ENCODE assay signal across 9 mouse cellular contexts in genomic region chr4:141362937-141363548, GRCm38 (mm10). TPM values are rescaled to one million over a fixed set of nuclear protein-coding genes. Genes with fewer than 3 reads are reported as not detected.
DNase-seq lines count a peak whose midpoint lies in the region; ATAC-seq lines count a peak whose summit lies in the region.
"Had no signal": no experiment of that assay in that cellular context is flagged by ENCODE, and none has a peak within 500 bp of the region (broad histone marks: within the 10 kb centered on the region; RNA-seq: fewer than 3 reads in every experiment).

No protein-coding gene starts in this region.

- no peaks in the 10 kb centered on the region for H3K9me3 ChIP-seq in heart, embryonic 10.5 days
- no peaks in the 10 kb centered on the region for H3K9me3 ChIP-seq in liver, embryonic 16.5 days (replicated peaks; ENCODE audit: control insufficient read depth, low read length)
- no peaks in the 10 kb centered on the region for H3K9me3 ChIP-seq in neural tube, embryonic 13.5 days
- H3K9me3 ChIP-seq: heart, embryonic 15.5 days had no signal

- peaks cover 69% of the 10 kb centered on the region for H3K27me3 ChIP-seq in heart, embryonic 10.5 days (ENCODE audit: insufficient read depth, poor library complexity, severe bottlenecking)
- peaks cover 14% of the 10 kb centered on the region for H3K27me3 ChIP-seq in liver, embryonic 16.5 days (ENCODE audit: control insufficient read depth, insufficient read depth, low read depth, low read length)
- peaks cover 55% of the 10 kb centered on the region for H3K27me3 ChIP-seq in neural tube, embryonic 13.5 days

- H3K9ac ChIP-seq in liver, embryonic 16.5 days (ENCODE audit: low read depth, low read length) = no peak overlapping the region
- no peak overlapping the region for H3K9ac ChIP-seq in neural tube, embryonic 13.5 days
- H3K9ac ChIP-seq: heart, embryonic 15.5 days had no signal

- H3K27ac ChIP-seq in heart, embryonic 10.5 days = peak overlapping the region; percentile 67; the same call in 1 of the 2 replicates
- no peak overlapping the region for H3K27ac ChIP-seq in liver, embryonic 16.5 days (ENCODE audit: low read length)
- no peak overlapping the region for H3K27ac ChIP-seq in neural tube, embryonic 13.5 days (replicated peaks)
- H3K27ac ChIP-seq: heart, embryonic 15.5 days had no signal

- peak; percentile 83 for DNase-seq in CD4-positive, CD25-positive, alpha-beta regulatory T cell, adult 2 months (ENCODE audit: low read depth, low spot score)
- DNase-seq in adrenal gland, postnatal 14 days = peak; percentile 91
- peak; percentile 67 for DNase-seq in embryo, embryonic 11.5 days (ENCODE audit: low read depth, low spot score)
- DNase-seq in heart, embryonic 10.5 days (ENCODE audit: low spot score) = peak; percentile 90
- peak; percentile 86 to 93 for DNase-seq in kidney, postnatal 25 days
- peak; percentile 73 for DNase-seq in thymus, postnatal 0 days (ENCODE audit: low spot score)

- peak; percentile 67 for ATAC-seq in liver, embryonic 16.5 days (ENCODE audit: low read depth)
- no peak for ATAC-seq in neural tube, embryonic 13.5 days (ENCODE audit: low read depth)

- H3K4me2 ChIP-seq in liver, embryonic 16.5 days (ENCODE audit: low read depth, low read length) = no peak overlapping the region
- 0 out of 2 replicates have a peak overlapping the region, but pooled peaks have one; percentile 16 for H3K4me2 ChIP-seq in neural tube, embryonic 13.5 days
- H3K4me2 ChIP-seq: heart, embryonic 15.5 days had no signal

- WGBS in heart, embryonic 10.5 days = 22% methylated on average over 11 of the region's 11 CpGs
- 18% methylated on average over 11 of the region's 11 CpGs for WGBS in liver, embryonic 16.5 days (ENCODE audit: insufficient replicate concordance)
- 31% methylated on average over 11 of the region's 11 CpGs for WGBS in neural tube, embryonic 13.5 days

- H3K36me3 ChIP-seq in heart, embryonic 10.5 days = no peaks in the 10 kb centered on the region
- H3K36me3 ChIP-seq in liver, embryonic 16.5 days (ENCODE audit: control insufficient read depth, insufficient read depth) = no peaks in the 10 kb centered on the region
- H3K36me3 ChIP-seq in neural tube, embryonic 13.5 days = no peaks in the 10 kb centered on the region
- H3K36me3 ChIP-seq: heart, embryonic 15.5 days had no signal

- H3K4me3 ChIP-seq in heart, embryonic 10.5 days = no peak overlapping the region
- H3K4me3 ChIP-seq in liver, embryonic 16.5 days (ENCODE audit: low read depth, low read length) = no peak overlapping the region
- no peak overlapping the region for H3K4me3 ChIP-seq in neural tube, embryonic 13.5 days
- H3K4me3 ChIP-seq: heart, embryonic 15.5 days had no signal

- peaks cover 38% of the 10 kb centered on the region for H3K4me1 ChIP-seq in heart, embryonic 10.5 days
- H3K4me1 ChIP-seq in liver, embryonic 16.5 days (ENCODE audit: control insufficient read depth, low read depth, low read length) = no peaks in the 10 kb centered on the region; the same call in 1 of the 2 replicates
- peaks cover 18% of the 10 kb centered on the region for H3K4me1 ChIP-seq in neural tube, embryonic 13.5 days (replicated peaks)

RNA-seq across cellular contexts. Expression of gene Fam131c, which starts 5.0 kb away (rescaled TPM):
- 11.0 and 16.9 TPM in 2 replicates for total RNA-seq in adrenal gland, postnatal 14 days (2021)
- 0.62 and 1.2 TPM in 2 replicates for polyA plus RNA-seq in heart, embryonic 10.5 days (2016; fragmentation: Nextera tagmentation; extraction: Ambion mirVana)
- not detected in 2 replicates for polyA plus RNA-seq in liver, embryonic 16.5 days (2015; fragmentation: Nextera tagmentation; extraction: Ambion mirVana)
- 12.6 and 14.2 TPM in 2 replicates for polyA plus RNA-seq in neural tube, embryonic 13.5 days (2015; fragmentation: Nextera tagmentation; extraction: Ambion mirVana)
- polyA plus RNA-seq in thymus, postnatal 0 days (2015; fragmentation: Nextera tagmentation; extraction: Ambion mirVana) = 0.25 TPM in 1 of 2 replicates, not detected in the other

RNA-seq across cellular contexts. Expression of gene Clcnka, which starts 35.5 kb away (rescaled TPM):
- total RNA-seq in adrenal gland, postnatal 14 days (2021) = not detected in 2 replicates
- polyA plus RNA-seq in heart, embryonic 10.5 days (2016; fragmentation: Nextera tagmentation; extraction: Ambion mirVana) = 0.11 and 0.44 TPM in 2 replicates
- 0.05 TPM in 1 of 2 replicates, not detected in the other for polyA plus RNA-seq in liver, embryonic 16.5 days (2015; fragmentation: Nextera tagmentation; extraction: Ambion mirVana)
- polyA plus RNA-seq in neural tube, embryonic 13.5 days (2015; fragmentation: Nextera tagmentation; extraction: Ambion mirVana) = not detected in 2 replicates
- 0.17 and 0.27 TPM in 2 replicates for polyA plus RNA-seq in thymus, postnatal 0 days (2015; fragmentation: Nextera tagmentation; extraction: Ambion mirVana)

RNA-seq across cellular contexts. Expression of gene Clcnkb, which starts 52.8 kb away (rescaled TPM):
- not detected in 2 replicates for total RNA-seq in adrenal gland, postnatal 14 days (2021)
- 0.93 and 1.3 TPM in 2 replicates for polyA plus RNA-seq in heart, embryonic 10.5 days (2016; fragmentation: Nextera tagmentation; extraction: Ambion mirVana)
- polyA plus RNA-seq in liver, embryonic 16.5 days (2015; fragmentation: Nextera tagmentation; extraction: Ambion mirVana) = not detected in 2 replicates
- not detected in 2 replicates for polyA plus RNA-seq in neural tube, embryonic 13.5 days (2015; fragmentation: Nextera tagmentation; extraction: Ambion mirVana)
- polyA plus RNA-seq in thymus, postnatal 0 days (2015; fragmentation: Nextera tagmentation; extraction: Ambion mirVana) = 0.23 TPM in 1 of 2 replicates, not detected in the other

RNA-seq across cellular contexts. Expression of gene Hspb7, which starts 57.5 kb away (rescaled TPM):
- 0.19 and 1.5 TPM in 2 replicates for total RNA-seq in adrenal gland, postnatal 14 days (2021)
- 61.5 and 132 TPM in 2 replicates for polyA plus RNA-seq in heart, embryonic 10.5 days (2016; fragmentation: Nextera tagmentation; extraction: Ambion mirVana)
- polyA plus RNA-seq in liver, embryonic 16.5 days (2015; fragmentation: Nextera tagmentation; extraction: Ambion mirVana) = 0.22 and 0.97 TPM in 2 replicates
- polyA plus RNA-seq in neural tube, embryonic 13.5 days (2015; fragmentation: Nextera tagmentation; extraction: Ambion mirVana) = not detected in 2 replicates
- 0.27 TPM in 1 of 2 replicates, not detected in the other for polyA plus RNA-seq in thymus, postnatal 0 days (2015; fragmentation: Nextera tagmentation; extraction: Ambion mirVana)
